Mouse (Mus musculus) limb, embryonic 15.5 days (tissue): ENCODE data around the gene Pik3cd. TPM values are rescaled to one million over a fixed set of nuclear protein-coding genes. Genes with fewer than 3 reads are reported as not detected.

Experiments
- ATAC-seq: fragments of 200-750 bp; cut with Nextera tagmentation; 2 replicates; pipeline ENCODE4 v1.8.0; 2017; ENCODE audit warnings: low read depth, moderate TSS enrichment; ENCODE audit not compliant: insufficient number of reproducible peaks, low FRiP score, low TSS enrichment
- H3K27ac ChIP-seq: fragments of 300-500 bp; sonication (generic); 2 replicates; pipeline ENCODE4 v1.5.1; 2015; ENCODE audit warnings: moderate library complexity, mild to moderate bottlenecking, inconsistent platforms
- H3K27me3 ChIP-seq: fragments of 300-500 bp; sonication (generic); 2 replicates; pipeline ENCODE4 v1.6.1; 2015; ENCODE audit warnings: inconsistent platforms
- H3K36me3 ChIP-seq: fragments of 300-500 bp; sonication (generic); 2 replicates; pipeline ENCODE4 v1.6.1; 2015; ENCODE audit warnings: inconsistent platforms
- H3K4me1 ChIP-seq: fragments of 300-500 bp; sonication (generic); 2 replicates; pipeline ENCODE4 v1.6.1; 2015; ENCODE audit warnings: inconsistent platforms
- H3K4me2 ChIP-seq: fragments of 300-500 bp; sonication (generic); 2 replicates; pipeline ENCODE4 v1.6.1; 2015; ENCODE audit warnings: mild to moderate bottlenecking, inconsistent platforms
- H3K4me3 ChIP-seq: fragments of 300-500 bp; sonication (generic); 2 replicates; pipeline ENCODE4 v1.5.1; 2015; ENCODE audit warnings: mild to moderate bottlenecking, inconsistent platforms
- H3K9ac ChIP-seq: fragments of 300-500 bp; sonication (generic); 2 replicates; pipeline ENCODE4 v1.6.1; 2015; ENCODE audit warnings: inconsistent platforms
- H3K9me3 ChIP-seq: fragments of 300-500 bp; sonication (generic); 2 replicates; pipeline ENCODE4 v1.6.1; 2016; ENCODE audit warnings: inconsistent platforms
- WGBS: fragments of 180-500 bp; shearing (Covaris S2); methylation state at CpG from one replicate; pipeline ENCODE4 v1.1.7; 2015; 5-methylcytosine and 5-hydroxymethylcytosine counted together
- polyA plus RNA-seq: library from polyadenylated mRNA; unstranded; fragments of >200 nt; fragmentation: Nextera tagmentation; extraction: Ambion mirVana; gene quantifications from 2 replicates; pipeline ENCODE4 v1.2.1, GENCODE M21; 2015

The Pik3cd gene
- polyA plus RNA-seq, 1 experiment from 2014 or later: 4.1 TPM

DNA sequence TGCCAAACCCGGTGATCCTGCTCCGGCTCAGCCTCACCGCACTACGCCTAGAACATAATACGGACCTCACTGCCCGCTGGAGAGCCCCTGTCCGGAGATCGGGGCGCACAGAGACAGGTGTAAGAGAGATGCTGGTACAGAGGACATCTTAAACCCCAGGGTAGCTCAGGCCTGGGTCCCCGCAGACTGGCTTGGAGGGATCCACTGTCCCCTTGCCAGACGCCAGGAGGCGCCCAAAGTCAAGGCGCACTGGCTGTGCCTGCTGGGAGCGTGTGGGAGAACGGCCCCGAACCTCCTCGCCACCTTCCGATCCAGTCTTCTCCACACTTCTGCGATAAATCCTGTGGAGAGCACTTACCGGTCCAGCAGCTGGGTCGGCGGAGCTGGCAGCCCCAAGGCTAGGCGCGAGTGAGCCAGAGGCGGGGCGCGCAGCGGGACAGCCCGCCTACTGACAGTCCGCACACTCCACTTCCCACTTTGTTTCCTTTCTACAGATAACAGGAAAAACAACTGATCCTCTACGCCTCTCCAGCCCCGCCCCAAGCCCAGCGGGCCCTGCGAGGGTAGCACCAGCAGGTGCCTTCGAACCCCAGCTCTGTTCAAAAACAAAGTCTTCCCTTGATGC, 4.1 kb downstream of the Pik3cd start:
- Histone ChIP-seq H3K4me3 (peak overlapping the region; percentile 48), H3K9ac (peak overlapping the region; percentile 27), H3K27me3 (peaks cover 24% of the 10 kb centered on the region), H3K4me2 (peak overlapping the region; percentile 80), H3K9me3 (no peaks in the 10 kb centered on the region), H3K36me3 (no peaks in the 10 kb centered on the region), H3K4me1 (peaks cover 20% of the 10 kb centered on the region), H3K27ac (0 out of 2 replicates have a peak overlapping the region, but pooled peaks have one; percentile 22)
- WGBS: 2% methylated on average over 35 of the region's 35 CpGs
- ATAC-seq: no peak

DNA sequence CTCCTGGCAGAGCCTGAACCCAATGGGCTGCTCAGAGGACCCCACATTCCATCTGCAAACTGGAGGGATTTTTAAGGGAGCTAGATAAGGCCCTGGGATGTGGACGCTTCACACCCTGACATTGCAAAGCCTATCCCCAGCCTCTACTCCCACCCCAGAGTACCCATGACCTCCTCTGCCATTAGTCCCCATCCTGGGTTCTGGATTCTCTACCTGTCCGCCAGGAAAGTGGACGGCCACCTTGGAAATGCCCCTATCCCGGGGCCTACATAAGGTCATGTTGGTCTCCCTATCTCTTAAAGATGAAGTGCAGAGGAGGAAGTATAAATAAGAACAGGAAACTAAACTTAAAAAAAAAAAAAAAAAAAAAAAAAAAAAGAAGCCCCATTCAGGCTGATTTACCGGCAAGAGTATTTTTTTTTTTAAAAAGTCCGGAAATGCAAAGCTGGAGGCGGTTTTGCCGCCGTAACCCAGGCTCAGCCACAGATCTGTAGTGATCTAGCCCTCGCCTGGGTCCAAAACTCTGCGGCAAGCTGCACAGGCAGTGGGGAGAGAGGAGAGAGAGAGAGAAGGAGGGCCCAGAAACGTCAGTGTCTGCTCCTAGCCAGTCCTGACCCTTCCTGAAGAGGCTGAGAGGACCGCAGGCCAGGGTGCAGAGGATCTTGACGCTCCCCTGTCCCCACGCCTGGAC, 4.7 kb downstream of the Pik3cd start:
- 25% methylated on average over 15 of the region's 15 CpGs for WGBS

DNA sequence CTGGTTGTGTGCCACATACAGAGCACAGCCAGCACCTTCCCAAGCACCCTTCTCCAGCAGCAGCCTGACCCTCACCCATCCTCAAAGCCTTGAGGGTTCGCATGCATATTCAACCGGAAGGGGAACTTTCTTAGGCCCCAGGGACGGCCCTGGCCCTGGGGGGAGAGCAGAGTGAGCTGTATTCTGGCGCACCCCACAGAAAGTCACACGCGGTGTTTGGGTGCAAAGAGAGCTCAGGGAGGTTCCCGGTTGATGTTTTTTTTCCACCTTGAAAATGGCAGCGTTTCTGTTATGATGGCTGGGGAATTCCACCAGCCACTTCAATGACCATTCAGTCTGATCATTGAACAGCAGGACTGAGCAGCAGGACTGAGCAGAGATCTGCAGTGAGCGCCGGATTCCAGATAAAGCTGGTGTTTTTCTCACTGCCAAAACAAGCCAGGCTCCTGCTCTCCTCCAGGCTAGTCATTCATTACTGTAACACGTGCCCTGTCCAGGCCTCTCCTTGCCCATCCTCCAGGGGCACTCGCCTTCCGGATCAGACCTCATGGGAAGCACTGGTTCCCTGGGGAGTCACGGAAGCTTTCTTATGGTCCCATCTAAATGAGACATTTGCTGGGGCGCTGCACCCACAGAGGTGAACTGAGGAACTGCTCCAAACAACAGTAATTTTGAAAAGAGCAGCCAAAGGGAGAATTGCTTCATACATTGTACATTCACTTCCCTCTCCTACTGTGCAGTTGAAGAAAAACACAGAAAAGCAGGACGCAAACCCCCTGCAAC, 6.0 kb downstream of the Pik3cd start:
- H3K4me2 ChIP-seq: no peak overlapping the region
- WGBS: 30% methylated on average over 16 of the region's 16 CpGs
- no peaks in the 10 kb centered on the region for H3K36me3 ChIP-seq
- no peak overlapping the region for H3K4me3 ChIP-seq
- H3K4me1 ChIP-seq: peaks cover 21% of the 10 kb centered on the region
- no peak overlapping the region for H3K9ac ChIP-seq
- H3K27ac ChIP-seq: no peak overlapping the region
- peaks cover 24% of the 10 kb centered on the region for H3K27me3 ChIP-seq
- no peaks in the 10 kb centered on the region for H3K9me3 ChIP-seq
- no peak for ATAC-seq

More for the DNA sequence above, 4.7 kb downstream of the Pik3cd start:
- Histone ChIP-seq H3K4me2 (peak overlapping the region; percentile 80), H3K36me3 (no peaks in the 10 kb centered on the region), H3K4me1 (peaks cover 20% of the 10 kb centered on the region), H3K27ac (0 out of 2 replicates have a peak overlapping the region, but pooled peaks have one; percentile 22), H3K27me3 (peaks cover 24% of the 10 kb centered on the region), H3K9me3 (no peaks in the 10 kb centered on the region), H3K9ac (peak overlapping the region; percentile 27; the same call in 1 of the 2 replicates), H3K4me3 (peak overlapping the region; percentile 48)
- ATAC-seq: no peak

DNA sequence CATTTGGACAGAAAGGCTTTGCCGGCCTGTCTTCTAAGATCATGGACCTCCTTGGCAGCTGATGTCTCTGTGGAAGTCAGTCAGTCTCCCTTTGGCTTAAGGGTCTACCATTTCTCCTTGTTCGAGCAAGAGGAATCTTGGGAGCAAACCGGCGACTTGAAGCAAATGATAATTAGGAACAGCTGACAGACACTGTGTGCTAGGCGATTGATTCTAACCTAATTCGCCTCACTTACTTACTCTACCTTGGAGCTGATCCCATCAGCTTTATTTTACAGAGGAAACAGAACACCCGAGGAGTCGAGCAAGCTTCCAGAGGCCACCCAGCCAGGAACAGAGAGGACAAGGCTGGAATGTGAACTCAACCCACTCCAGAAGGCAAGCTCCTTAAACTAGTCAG, 11.0 kb downstream of the Pik3cd start:
- H3K36me3 ChIP-seq: no peaks in the 10 kb centered on the region
- H3K27ac ChIP-seq: 0 out of 2 replicates have a peak overlapping the region, but pooled peaks have one; percentile 27

DNA sequence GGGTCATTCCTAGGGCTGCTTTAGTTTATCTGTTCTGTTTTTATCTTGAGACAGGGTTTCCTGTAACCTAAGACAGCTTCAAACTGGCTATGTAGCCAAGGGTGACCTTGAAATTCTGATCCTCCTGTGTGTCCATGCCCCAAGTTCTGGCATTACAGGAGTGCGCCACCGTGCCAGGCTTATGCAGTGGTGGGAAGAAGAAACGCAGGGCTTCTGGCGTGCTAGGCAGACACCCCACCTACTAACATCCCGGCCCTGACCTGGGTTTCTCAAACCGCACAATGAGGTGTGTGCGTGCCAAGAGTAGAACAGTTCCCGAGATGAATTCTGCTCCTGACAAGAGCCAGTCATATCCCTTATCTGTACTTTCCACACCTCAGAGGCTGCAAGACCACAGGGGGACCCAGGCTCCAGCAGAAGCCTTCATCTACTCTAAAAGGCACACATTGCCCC, 11.5 kb downstream of the Pik3cd start:
- no peak overlapping the region for H3K4me3 ChIP-seq
- no peaks in the 10 kb centered on the region for H3K36me3 ChIP-seq
- no peaks in the 10 kb centered on the region for H3K9me3 ChIP-seq
- no peaks in the 10 kb centered on the region for H3K27me3 ChIP-seq
- no peak overlapping the region for H3K4me2 ChIP-seq
- no peak; the same call in 1 of the 2 replicates for ATAC-seq
- H3K27ac ChIP-seq: 0 out of 2 replicates have a peak overlapping the region, but pooled peaks have one; percentile 27
- 0 out of 2 replicates have a peak, but pooled peaks cover 9% of the 10 kb centered on the region for H3K4me1 ChIP-seq
- 80% methylated on average over 8 of the region's 8 CpGs for WGBS
- H3K9ac ChIP-seq: no peak overlapping the region

More for the DNA sequence above, 11.0 kb downstream of the Pik3cd start:
- WGBS: 37% methylated on average over 8 of the region's 8 CpGs
- no peak overlapping the region for H3K4me2 ChIP-seq
- ATAC-seq: no peak
- H3K9me3 ChIP-seq: no peaks in the 10 kb centered on the region
- no peak overlapping the region for H3K9ac ChIP-seq
- H3K4me1 ChIP-seq: 0 out of 2 replicates have a peak, but pooled peaks cover 12% of the 10 kb centered on the region
- H3K27me3 ChIP-seq: 0 out of 2 replicates have a peak, but pooled peaks cover 3% of the 10 kb centered on the region
- no peak overlapping the region for H3K4me3 ChIP-seq

DNA sequence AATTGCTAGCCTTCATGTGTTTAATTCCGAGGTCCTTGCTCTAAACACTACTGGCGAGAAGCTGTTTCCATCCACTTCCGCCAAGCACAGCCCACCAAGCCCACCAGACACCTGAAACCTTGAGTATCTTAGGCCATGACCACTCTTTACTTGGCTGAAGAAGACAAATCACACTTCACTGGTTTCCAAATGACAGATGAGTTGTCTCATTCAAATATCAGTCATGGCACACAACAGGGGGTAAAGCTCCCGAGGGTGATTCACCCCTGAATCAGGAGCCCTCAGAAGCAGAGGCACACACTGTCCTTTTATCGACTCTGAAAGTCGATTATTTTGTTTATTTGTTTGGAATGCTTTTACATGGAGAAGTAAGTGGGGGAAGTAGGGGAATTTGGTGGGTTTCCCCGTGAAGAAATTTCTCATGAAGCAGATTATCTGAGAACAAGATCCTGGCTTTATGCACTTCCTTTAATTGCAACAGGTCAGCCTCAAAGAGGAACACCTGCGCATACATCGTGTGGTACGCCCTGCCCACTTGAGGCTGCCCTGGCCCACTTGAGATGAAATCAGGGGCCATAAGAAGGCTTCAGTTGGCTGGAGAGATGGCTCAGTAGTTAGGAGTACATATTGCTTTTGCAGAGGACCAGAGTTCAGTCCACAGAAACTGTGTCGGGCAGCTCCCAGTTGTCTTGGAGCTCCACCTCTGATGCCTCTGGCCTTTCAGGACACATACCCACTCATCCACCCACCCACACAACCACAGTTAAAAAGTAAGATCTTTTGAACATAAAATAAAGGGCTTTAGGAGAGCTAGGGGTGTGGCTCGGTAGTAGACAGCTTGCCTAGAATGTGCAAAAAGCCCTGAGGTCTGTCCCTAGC, 12.3 kb downstream of the Pik3cd start:
- H3K9ac ChIP-seq: no peak overlapping the region
- no peaks in the 10 kb centered on the region for H3K36me3 ChIP-seq
- H3K4me2 ChIP-seq: no peak overlapping the region
- no peak for ATAC-seq
- H3K4me1 ChIP-seq: peaks cover 11% of the 10 kb centered on the region; the same call in 1 of the 2 replicates
- no peaks in the 10 kb centered on the region for H3K9me3 ChIP-seq
- H3K27ac ChIP-seq: no peak overlapping the region
- 80% methylated on average over 12 of the region's 12 CpGs for WGBS
- H3K27me3 ChIP-seq: no peaks in the 10 kb centered on the region
- H3K4me3 ChIP-seq: no peak overlapping the region

DNA sequence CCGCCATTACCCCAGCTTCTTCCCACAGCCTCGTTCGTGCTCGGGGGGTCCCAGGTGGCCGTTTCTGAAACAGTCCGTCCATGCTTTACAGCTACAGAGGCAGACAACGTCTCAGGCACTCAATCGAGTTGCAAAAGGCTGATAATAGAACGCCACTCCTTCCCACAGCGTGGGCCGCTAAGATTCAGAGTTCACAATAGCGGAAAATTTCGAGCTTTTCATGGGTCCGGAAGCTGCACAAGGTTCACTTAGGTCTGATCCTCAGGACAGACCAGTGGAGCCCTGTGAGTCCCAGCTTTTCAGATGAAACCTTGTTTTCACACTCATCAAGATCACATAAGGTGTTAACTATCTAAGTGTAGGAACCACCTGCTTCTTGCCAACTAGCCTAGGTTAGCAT, 13.5 kb downstream of the Pik3cd start:
- Histone ChIP-seq H3K36me3 (no peaks in the 10 kb centered on the region), H3K27me3 (no peaks in the 10 kb centered on the region), H3K9ac (no peak overlapping the region), H3K4me2 (no peak overlapping the region), H3K4me3 (no peak overlapping the region), H3K9me3 (no peaks in the 10 kb centered on the region), H3K4me1 (peaks cover 13% of the 10 kb centered on the region; the same call in 1 of the 2 replicates), H3K27ac (no peak overlapping the region)
- 76% methylated on average over 14 of the region's 14 CpGs for WGBS
- ATAC-seq: no peak

DNA sequence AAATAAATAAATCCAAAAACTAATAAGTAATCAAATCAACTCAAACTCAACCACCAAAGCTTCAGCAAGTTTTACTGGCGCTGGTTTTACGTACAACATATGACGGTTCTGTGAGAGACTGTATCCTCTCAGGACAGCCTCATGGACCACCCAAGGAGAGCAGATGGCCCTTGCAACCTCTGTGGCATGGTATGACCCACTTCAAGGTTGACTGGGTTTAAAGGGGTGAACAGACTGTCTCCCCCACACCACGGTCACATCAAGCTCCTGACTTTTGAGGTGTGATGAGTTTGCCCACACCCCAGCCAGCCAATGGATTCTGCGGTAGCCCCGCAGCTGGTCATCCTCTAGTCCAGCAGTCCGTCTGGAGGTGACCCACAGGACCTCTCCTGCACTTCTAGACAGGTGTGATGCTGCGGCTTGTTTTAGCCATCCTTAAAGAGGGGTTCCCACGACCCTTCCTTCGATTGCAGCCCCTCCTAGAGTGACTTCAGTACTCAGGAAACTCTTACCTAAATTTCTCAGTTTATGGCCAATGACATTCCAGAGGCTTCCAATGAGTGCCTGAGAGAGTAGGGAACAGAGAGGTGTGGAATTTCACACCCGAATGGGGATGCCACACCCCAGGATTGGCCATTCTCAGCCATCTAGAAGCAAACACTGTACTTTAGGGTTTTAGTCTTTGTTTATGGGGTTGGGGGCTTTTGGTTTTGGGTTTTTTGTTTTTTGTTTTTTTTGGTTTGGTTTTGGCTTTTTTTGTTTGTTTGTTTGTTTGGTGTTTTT, 17.3 kb downstream of the Pik3cd start:
- 53% methylated on average over 11 of the region's 11 CpGs for WGBS
- H3K27me3 ChIP-seq: no peaks in the 10 kb centered on the region
- peaks cover 3% of the 10 kb centered on the region; the same call in 1 of the 2 replicates for H3K4me1 ChIP-seq

DNA sequence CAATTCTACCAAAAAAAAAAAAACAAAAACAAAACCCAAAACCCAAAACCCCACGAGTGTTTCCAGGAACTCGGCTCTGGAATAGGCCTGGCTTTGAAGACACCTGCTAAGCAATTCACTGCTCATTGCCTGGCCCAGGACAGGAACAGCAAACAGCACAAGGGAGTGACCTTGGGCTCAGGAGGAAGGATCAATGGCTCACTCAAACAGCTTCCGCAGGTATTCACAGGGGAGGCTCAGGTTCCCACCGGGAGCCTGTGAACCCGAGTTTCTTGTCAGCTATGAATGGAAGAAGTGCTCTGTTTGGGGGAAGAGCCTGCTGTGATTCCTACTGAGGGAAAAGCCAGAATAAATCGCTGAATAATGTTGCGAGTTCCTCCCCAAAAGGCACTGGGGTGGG, 18.5 kb downstream of the Pik3cd start:
- Histone ChIP-seq H3K4me2 (no peak overlapping the region), H3K4me1 (peaks cover 3% of the 10 kb centered on the region; the same call in 1 of the 2 replicates), H3K27ac (no peak overlapping the region), H3K9me3 (no peaks in the 10 kb centered on the region), H3K4me3 (no peak overlapping the region), H3K36me3 (no peaks in the 10 kb centered on the region), H3K27me3 (no peaks in the 10 kb centered on the region), H3K9ac (no peak overlapping the region)
- no peak for ATAC-seq
- 13% methylated on average over 7 of the region's 7 CpGs for WGBS

More for the DNA sequence above, 17.3 kb downstream of the Pik3cd start:
- Histone ChIP-seq H3K36me3 (no peaks in the 10 kb centered on the region), H3K4me3 (no peak overlapping the region), H3K9me3 (no peaks in the 10 kb centered on the region), H3K9ac (no peak overlapping the region), H3K4me2 (no peak overlapping the region), H3K27ac (no peak overlapping the region)
- ATAC-seq: no peak

DNA sequence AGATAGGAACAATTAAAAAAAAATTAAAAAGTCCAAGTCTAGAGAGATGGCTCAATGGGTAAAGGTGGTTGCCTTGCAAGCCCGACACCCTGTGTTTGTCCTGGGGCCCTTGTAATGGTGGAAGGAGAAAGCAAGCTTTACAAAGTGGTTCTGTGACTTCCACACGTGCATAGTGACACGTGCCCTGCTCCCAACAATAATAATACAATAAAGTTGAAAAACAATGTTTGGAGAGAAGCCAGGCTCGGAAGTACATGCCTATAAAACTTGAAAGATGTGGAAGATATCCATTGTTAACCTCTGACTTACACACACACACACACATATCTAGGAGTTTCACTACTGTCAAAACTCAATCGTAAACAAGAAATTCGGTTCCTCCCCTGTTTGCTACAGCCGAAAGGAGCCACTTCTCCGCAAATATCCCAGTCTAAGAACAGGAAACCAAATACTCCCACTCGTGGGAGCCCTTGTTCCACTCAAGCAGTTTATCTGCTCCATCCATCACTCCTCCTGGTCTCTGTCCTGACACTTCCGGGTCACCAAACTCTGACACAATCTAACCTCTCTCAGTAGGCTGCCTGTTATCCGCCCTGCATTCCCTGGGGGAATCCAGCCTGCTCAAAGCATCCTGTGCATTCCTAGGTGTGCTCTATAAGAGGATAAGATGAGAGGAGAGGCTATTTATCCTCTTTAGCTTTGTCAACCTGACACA, 23.2 kb downstream of the Pik3cd start:
- no peak for ATAC-seq
- 56% methylated on average over 11 of the region's 11 CpGs for WGBS

More for the DNA sequence above, 23.2 kb downstream of the Pik3cd start:
- peaks cover 23% of the 10 kb centered on the region for H3K27me3 ChIP-seq
- no peaks in the 10 kb centered on the region for H3K9me3 ChIP-seq
- H3K4me2 ChIP-seq: no peak overlapping the region
- H3K9ac ChIP-seq: no peak overlapping the region
- no peak overlapping the region for H3K4me3 ChIP-seq
- H3K4me1 ChIP-seq: peaks cover 17% of the 10 kb centered on the region
- H3K27ac ChIP-seq: no peak overlapping the region
- no peaks in the 10 kb centered on the region for H3K36me3 ChIP-seq
